Mouse (Mus musculus): ENCODE results near the gene Plac1. TPM values are rescaled to one million over a fixed set of nuclear protein-coding genes. Genes with fewer than 3 reads are reported as not detected.
A peak's percentile ranks its signal among the peaks of the same experiment; 100 is the strongest.

Gene Plac1
- polyA plus RNA-seq, 1 experiment, result 0.84 TPM

DNA sequence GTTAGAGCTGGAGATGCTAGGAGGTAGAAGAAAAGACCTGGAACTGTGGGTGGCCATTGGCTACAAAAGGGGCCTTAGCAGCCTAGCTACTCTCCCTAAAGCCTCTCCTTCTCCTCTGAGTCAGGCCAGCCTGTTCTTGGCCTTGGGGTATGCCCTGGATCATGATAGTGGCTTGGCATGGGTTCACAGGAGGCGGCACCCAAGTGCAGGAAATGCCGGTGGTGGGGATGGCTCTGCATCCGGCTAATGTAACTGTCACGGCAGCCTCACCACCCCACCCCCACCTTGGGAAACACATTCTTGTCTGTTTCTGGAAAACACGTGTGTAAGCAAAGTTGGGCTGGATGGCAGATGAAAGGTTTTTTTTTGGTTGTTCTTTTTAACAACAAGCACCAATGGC is 78.8 kb downstream of the Plac1 start:
- Histone ChIP-seq H3K4me2 (ENCODE audit: low read depth) (peak overlapping the region; percentile 56), H3ac (ENCODE audit: control insufficient read depth, insufficient read length) (no peak overlapping the region), H3K79me2 (ENCODE audit: control insufficient read depth, insufficient read depth) (no peaks in the 10 kb centered on the region), H3K4me3 (no peak overlapping the region), H3K36me3 (ENCODE audit: control insufficient read depth, insufficient read depth) (no peaks in the 10 kb centered on the region), H3K27me3 (ENCODE audit: control insufficient read depth, insufficient read depth, insufficient read length) (no peaks in the 10 kb centered on the region)
- no peak for TF ChIP-seq TCF12 (IDR thresholded peaks at IDR 0.05; ENCODE audit: insufficient read depth, poor library complexity, severe bottlenecking)

DNA sequence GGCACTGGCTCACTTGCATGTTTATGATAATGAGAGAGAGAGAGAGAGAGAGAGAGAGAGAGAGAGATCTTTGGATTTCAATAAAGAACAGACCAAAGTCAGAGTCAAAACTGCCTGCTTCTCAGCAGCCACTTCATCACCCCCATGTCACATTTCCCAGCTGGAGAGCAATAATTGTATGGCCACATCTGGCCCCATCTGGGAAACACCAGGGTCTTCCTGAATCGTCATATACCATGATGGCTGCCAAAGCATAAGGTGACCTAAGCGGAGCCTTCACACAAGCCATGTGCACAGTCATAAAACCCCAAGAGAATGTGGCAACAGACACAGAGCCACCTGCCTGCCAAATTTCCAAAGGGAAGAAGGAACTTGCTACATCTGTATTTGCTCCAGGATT is 91.9 kb downstream of the Plac1 start:
- no peak for TF ChIP-seq CEBPB (IDR thresholded peaks at IDR 0.05; ENCODE audit: insufficient read depth, poor library complexity, severe bottlenecking)
- TF ChIP-seq REST (IDR thresholded peaks at IDR 0.05; ENCODE audit: insufficient read depth, insufficient read length), result no peak
- no peak for TF ChIP-seq E2F4 (IDR thresholded peaks at IDR 0.05; ENCODE audit: insufficient read depth)
- no peak for TF ChIP-seq MAX (IDR thresholded peaks at IDR 0.05; ENCODE audit: low read depth)
- no peak for TF ChIP-seq MYOG (IDR thresholded peaks at IDR 0.05; ENCODE audit: control insufficient read depth in 1 of 3, insufficient read depth in 1 of 3, insufficient read length in 2 of 3, low read depth in 2 of 3)
- no peak for TF ChIP-seq TCF12 (IDR thresholded peaks at IDR 0.05; ENCODE audit: insufficient read depth, poor library complexity, severe bottlenecking)
- TF ChIP-seq TCF3 (IDR thresholded peaks at IDR 0.05; ENCODE audit: insufficient read length, low read depth), result no peak
- no peak for TF ChIP-seq SRF (IDR thresholded peaks at IDR 0.05; ENCODE audit: control insufficient read depth, insufficient read length, low read depth)
- TF ChIP-seq MYOD1 (IDR thresholded peaks at IDR 0.05; ENCODE audit: control insufficient read depth in 1 of 3, insufficient read length in 2 of 3, low read depth in 2 of 3), result no peak
- no peak for TF ChIP-seq POLR2A (IDR thresholded peaks at IDR 0.05; ENCODE audit: insufficient read length, low read depth)
- no peak for TF ChIP-seq USF1 (IDR thresholded peaks at IDR 0.05; ENCODE audit: low read depth)
- no peak for TF ChIP-seq POLR2AphosphoS2 (IDR thresholded peaks at IDR 0.05; ENCODE audit: insufficient read length, low read depth)
- H3ac ChIP-seq (ENCODE audit: control insufficient read depth, insufficient read length), result no peak overlapping the region
- H3K36me3 ChIP-seq (ENCODE audit: control insufficient read depth, insufficient read depth), result no peaks in the 10 kb centered on the region
- H3K79me2 ChIP-seq (ENCODE audit: control insufficient read depth, insufficient read depth), result no peaks in the 10 kb centered on the region
- H3K27me3 ChIP-seq (ENCODE audit: control insufficient read depth, insufficient read depth, insufficient read length), result no peaks in the 10 kb centered on the region
- no peak overlapping the region for H3K4me2 ChIP-seq (ENCODE audit: low read depth)
- H3K4me3 ChIP-seq, result no peak overlapping the region

DNA sequence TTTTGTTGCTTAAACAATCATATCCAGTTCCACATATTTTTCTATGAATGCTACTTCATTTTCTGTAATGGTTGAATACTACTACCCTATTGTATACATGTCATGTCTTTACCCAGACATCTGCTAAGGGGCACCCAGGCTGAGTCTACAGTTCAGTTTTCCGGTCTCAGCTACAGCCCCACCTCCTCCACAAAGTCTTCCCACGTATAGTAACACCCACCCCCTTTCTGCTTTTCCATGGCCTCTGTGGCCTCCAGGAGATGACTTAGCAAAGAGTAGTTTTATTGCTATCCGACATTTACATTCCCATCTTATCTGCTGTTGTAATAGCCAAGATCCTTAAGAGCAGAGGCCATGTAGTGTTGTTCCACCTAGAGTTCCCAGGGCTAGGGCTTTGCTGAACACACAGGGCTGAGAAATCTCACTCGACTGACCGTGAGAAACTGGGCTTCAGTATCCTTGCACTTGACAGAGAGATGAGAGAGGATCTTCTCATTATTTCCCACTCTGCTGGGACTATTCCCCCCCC is 93.5 kb downstream of the Plac1 start:
- H3K27me3 ChIP-seq (ENCODE audit: control insufficient read depth, insufficient read depth, insufficient read length), result no peaks in the 10 kb centered on the region
- no peak overlapping the region for H3K4me3 ChIP-seq

DNA sequence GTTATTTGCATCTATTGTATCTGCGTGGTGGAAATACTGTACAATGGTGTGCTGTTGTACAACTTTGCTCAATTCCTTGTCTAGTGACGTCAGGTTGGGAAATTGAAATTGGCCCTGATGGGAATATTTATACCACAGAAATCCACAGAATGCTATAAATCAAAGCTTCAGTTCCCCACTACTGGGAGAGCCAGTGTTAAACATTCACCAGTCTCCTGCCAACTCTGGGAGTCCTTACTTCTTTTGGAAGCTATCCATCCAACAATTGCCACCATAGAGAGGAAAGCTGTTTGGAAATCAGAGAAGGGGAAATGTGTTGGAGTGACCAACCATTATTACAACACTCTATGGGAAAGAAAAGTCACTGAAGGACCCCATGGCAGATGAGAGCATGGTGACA is 100.3 kb downstream of the Plac1 start:
- H3K79me2 ChIP-seq (ENCODE audit: control insufficient read depth, insufficient read depth), result no peaks in the 10 kb centered on the region
- H3K4me3 ChIP-seq, result no peak overlapping the region
- no peak overlapping the region for H3K4me2 ChIP-seq (ENCODE audit: low read depth)
- H3ac ChIP-seq (ENCODE audit: control insufficient read depth, insufficient read length), result no peak overlapping the region
- no peaks in the 10 kb centered on the region for H3K27me3 ChIP-seq (ENCODE audit: control insufficient read depth, insufficient read depth, insufficient read length)
- no peak for TF ChIP-seq SRF (IDR thresholded peaks at IDR 0.05; ENCODE audit: control insufficient read depth, insufficient read length, low read depth)
- no peak for TF ChIP-seq USF1 (IDR thresholded peaks at IDR 0.05; ENCODE audit: low read depth)
- no peak for TF ChIP-seq REST (IDR thresholded peaks at IDR 0.05; ENCODE audit: insufficient read depth, insufficient read length)
- TF ChIP-seq MYOG (IDR thresholded peaks at IDR 0.05; ENCODE audit: control insufficient read depth in 1 of 3, insufficient read depth in 1 of 3, insufficient read length in 2 of 3, low read depth in 2 of 3), result no peak
- TF ChIP-seq TCF3 (IDR thresholded peaks at IDR 0.05; ENCODE audit: insufficient read length, low read depth), result no peak
- no peak for TF ChIP-seq CEBPB (IDR thresholded peaks at IDR 0.05; ENCODE audit: insufficient read depth, poor library complexity, severe bottlenecking)
- TF ChIP-seq TCF12 (IDR thresholded peaks at IDR 0.05; ENCODE audit: insufficient read depth, poor library complexity, severe bottlenecking), result no peak
- TF ChIP-seq E2F4 (IDR thresholded peaks at IDR 0.05; ENCODE audit: insufficient read depth), result no peak
- no peak for TF ChIP-seq MAX (IDR thresholded peaks at IDR 0.05; ENCODE audit: low read depth)
- no peak for TF ChIP-seq MYOD1 (IDR thresholded peaks at IDR 0.05; ENCODE audit: control insufficient read depth in 1 of 3, insufficient read length in 2 of 3, low read depth in 2 of 3)
- no peak for TF ChIP-seq POLR2A (IDR thresholded peaks at IDR 0.05; ENCODE audit: insufficient read length, low read depth)
- TF ChIP-seq POLR2AphosphoS2 (IDR thresholded peaks at IDR 0.05; ENCODE audit: insufficient read length, low read depth), result no peak
- H3K36me3 ChIP-seq (ENCODE audit: control insufficient read depth, insufficient read depth), result no peaks in the 10 kb centered on the region

More for the DNA sequence above, 93.5 kb downstream of the Plac1 start:
- Histone ChIP-seq H3K79me2 (ENCODE audit: control insufficient read depth, insufficient read depth) (no peaks in the 10 kb centered on the region), H3ac (ENCODE audit: control insufficient read depth, insufficient read length) (no peak overlapping the region), H3K36me3 (ENCODE audit: control insufficient read depth, insufficient read depth) (no peaks in the 10 kb centered on the region), H3K4me2 (ENCODE audit: low read depth) (no peak overlapping the region)
- TF ChIP-seq SRF (IDR thresholded peaks at IDR 0.05; ENCODE audit: control insufficient read depth, insufficient read length, low read depth) (no peak), MYOG (IDR thresholded peaks at IDR 0.05; ENCODE audit: control insufficient read depth in 1 of 3, insufficient read depth in 1 of 3, insufficient read length in 2 of 3, low read depth in 2 of 3) (no peak), MAX (IDR thresholded peaks at IDR 0.05; ENCODE audit: low read depth) (no peak), USF1 (IDR thresholded peaks at IDR 0.05; ENCODE audit: low read depth) (no peak), TCF3 (IDR thresholded peaks at IDR 0.05; ENCODE audit: insufficient read length, low read depth) (no peak), MYOD1 (IDR thresholded peaks at IDR 0.05; ENCODE audit: control insufficient read depth in 1 of 3, insufficient read length in 2 of 3, low read depth in 2 of 3) (no peak), TCF12 (IDR thresholded peaks at IDR 0.05; ENCODE audit: insufficient read depth, poor library complexity, severe bottlenecking) (no peak), POLR2AphosphoS2 (IDR thresholded peaks at IDR 0.05; ENCODE audit: insufficient read length, low read depth) (no peak), POLR2A (IDR thresholded peaks at IDR 0.05; ENCODE audit: insufficient read length, low read depth) (no peak)

DNA sequence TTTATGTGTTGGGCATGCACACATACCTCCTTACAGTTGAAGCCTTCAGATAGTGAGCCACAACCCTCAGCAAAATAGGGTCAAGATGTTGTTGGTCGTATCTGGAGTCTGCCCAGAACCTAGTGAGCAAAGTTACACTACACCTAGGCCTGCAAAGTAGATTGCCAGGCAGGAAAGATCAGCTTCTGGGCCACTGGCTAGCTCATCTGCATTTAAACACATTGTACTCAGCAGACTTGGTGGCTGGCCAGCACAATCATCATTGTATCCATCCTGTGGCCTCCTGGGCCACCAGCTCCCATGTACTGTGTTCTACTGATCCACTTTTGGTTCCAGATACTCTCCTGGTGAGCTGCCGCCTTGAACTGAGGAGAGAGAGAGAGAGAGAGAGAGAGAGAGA is 102.8 kb downstream of the Plac1 start:
- Histone ChIP-seq H3K27me3 (ENCODE audit: control insufficient read depth, insufficient read depth, insufficient read length) (no peaks in the 10 kb centered on the region), H3K36me3 (ENCODE audit: control insufficient read depth, insufficient read depth) (no peaks in the 10 kb centered on the region), H3K4me3 (no peak overlapping the region), H3K4me2 (ENCODE audit: low read depth) (no peak overlapping the region), H3K79me2 (ENCODE audit: control insufficient read depth, insufficient read depth) (no peaks in the 10 kb centered on the region), H3ac (ENCODE audit: control insufficient read depth, insufficient read length) (no peak overlapping the region)
- no peak for TF ChIP-seq SRF (IDR thresholded peaks at IDR 0.05; ENCODE audit: control insufficient read depth, insufficient read length, low read depth)
- no peak for TF ChIP-seq POLR2AphosphoS2 (IDR thresholded peaks at IDR 0.05; ENCODE audit: insufficient read length, low read depth)
- TF ChIP-seq POLR2A (IDR thresholded peaks at IDR 0.05; ENCODE audit: insufficient read length, low read depth), result no peak
- no peak for TF ChIP-seq TCF3 (IDR thresholded peaks at IDR 0.05; ENCODE audit: insufficient read length, low read depth)
- TF ChIP-seq MYOD1 (IDR thresholded peaks at IDR 0.05; ENCODE audit: control insufficient read depth in 1 of 3, insufficient read length in 2 of 3, low read depth in 2 of 3), result no peak
- TF ChIP-seq MAX (IDR thresholded peaks at IDR 0.05; ENCODE audit: low read depth), result no peak
- no peak for TF ChIP-seq MYOG (IDR thresholded peaks at IDR 0.05; ENCODE audit: control insufficient read depth in 1 of 3, insufficient read depth in 1 of 3, insufficient read length in 2 of 3, low read depth in 2 of 3)
- no peak for TF ChIP-seq USF1 (IDR thresholded peaks at IDR 0.05; ENCODE audit: low read depth)
- TF ChIP-seq TCF12 (IDR thresholded peaks at IDR 0.05; ENCODE audit: insufficient read depth, poor library complexity, severe bottlenecking), result no peak
- no peak for TF ChIP-seq CEBPB (IDR thresholded peaks at IDR 0.05; ENCODE audit: insufficient read depth, poor library complexity, severe bottlenecking)
- no peak for TF ChIP-seq E2F4 (IDR thresholded peaks at IDR 0.05; ENCODE audit: insufficient read depth)
- TF ChIP-seq REST (IDR thresholded peaks at IDR 0.05; ENCODE audit: insufficient read depth, insufficient read length), result no peak

Data from myocyte (in vitro differentiated cells).